Mouse (Mus musculus) adrenal gland, postnatal 36 days (tissue): Measurements from ENCODE around the gene Mcm9. TPM values are rescaled to one million over a fixed set of nuclear protein-coding genes. Genes with fewer than 3 reads are reported as not detected.
"Not testable (repeated sequence)": the region's sequence is repeated elsewhere in the genome, so short reads cannot be mapped to it uniquely, and the experiment has no call there.

ENCODE experiments used
- DNase-seq, 2 experiments: peaks; one replicate each; pipeline ENCODE4 v3.0.0; 2021; ENCODE audit warnings: mixed read lengths in 1 of 2
- total RNA-seq, 2 experiments: library from RNA; stranded (reverse); gene quantifications; 2 replicates each; pipeline ENCODE4 v1.2.3; 2021

Gene Mcm9
- total RNA-seq, 2 experiments from 2014 or later: 7.0 to 12.5 TPM

- DNase-seq: no peak
These were observed 127.1 kb downstream of the Mcm9 start for GRCm38 (mm10) chr10:53502875-53503816.

GRCm38 (mm10) chr10:53502471-53502870 lies 127.8 kb downstream of the Mcm9 start:
- no peak for DNase-seq

GRCm38 (mm10) chr10:53499518-53499917 lies 130.7 kb downstream of the Mcm9 start:
- peak; percentile 40 to 57 for DNase-seq

GRCm38 (mm10) chr10:53495349-53495748 lies 134.9 kb downstream of the Mcm9 start:
- DNase-seq: not testable (repeated sequence)

- DNase-seq: no peak
These were observed 136.3 kb downstream of the Mcm9 start for GRCm38 (mm10) chr10:53493954-53494353.

Other genes with a start within 250 kb of the Mcm9 start
- 10 to 100 TPM; 30.4 to 30.7 TPM for gene Asf1a, start 33.7 kb downstream of the Mcm9 start, total RNA-seq
- gene Fam184a, start 120.7 kb upstream of the Mcm9 start, total RNA-seq: 1 to 10 TPM; 1.3 to 2.0 TPM